Mouse (Mus musculus) thymus, adult 2 months (tissue): ENCODE data around the gene Akap2. TPM values are rescaled to one million over a fixed set of nuclear protein-coding genes. Genes with fewer than 3 reads are reported as not detected.

Experiments
- DNase-seq: peaks from one replicate; pipeline ENCODE4 v3.0.0; 2021
- H3K27ac ChIP-seq: fragments of 200-500 bp; 2 replicates; pipeline ENCODE4 v1.5.1; 2012; ENCODE audit warnings: low read length, control low read depth; ENCODE audit not compliant: control insufficient read depth, insufficient read depth
- H3K27me3 ChIP-seq: fragments of 200-500 bp; 2 replicates; pipeline ENCODE4 v1.6.1; 2012; ENCODE audit warnings: mild to moderate bottlenecking, low read length, moderate library complexity, mixed read lengths; ENCODE audit not compliant: control insufficient read depth, insufficient read depth
- H3K36me3 ChIP-seq: fragments of 200-500 bp; 2 replicates; pipeline ENCODE4 v1.6.1; 2012; ENCODE audit warnings: mild to moderate bottlenecking, low read length, moderate library complexity; ENCODE audit not compliant: control insufficient read depth, insufficient read depth
- H3K4me1 ChIP-seq: fragments of 200-500 bp; replicated peaks from 2 replicates; pipeline ENCODE4 v1.6.1; 2012; ENCODE audit warnings: low read length; ENCODE audit not compliant: control insufficient read depth, insufficient read depth
- H3K4me3 ChIP-seq: fragments of 200-500 bp; 2 replicates; pipeline ENCODE4 v1.5.1; 2012; ENCODE audit warnings: mild to moderate bottlenecking, low read length, control low read depth, moderate library complexity; ENCODE audit not compliant: control insufficient read depth, insufficient read depth
- CTCF ChIP-seq: fragments of 200-500 bp; IDR thresholded peaks from 2 replicates; pipeline ENCODE4 v1.5.1; 2012; ENCODE audit warnings: mild to moderate bottlenecking, control low read depth, low read length, moderate library complexity, borderline replicate concordance; ENCODE audit not compliant: control insufficient read depth, poor library complexity, insufficient read depth; ENCODE audit errors: extremely low read depth
- POLR2A ChIP-seq: fragments of 200-500 bp; IDR thresholded peaks from 2 replicates; pipeline ENCODE4 v1.6.1; 2012; ENCODE audit warnings: mild to moderate bottlenecking, low read length, control low read depth, moderate library complexity; ENCODE audit not compliant: control insufficient read depth, poor library complexity, insufficient read depth; ENCODE audit errors: extremely low read depth
- WGBS: fragments of 180-500 bp; shearing (Covaris S2); methylation state at CpG from one replicate; pipeline ENCODE4 v1.1.7; 2018; 5-methylcytosine and 5-hydroxymethylcytosine counted together
- polyA plus RNA-seq: library from polyadenylated mRNA; depleted of rRNA; stranded (reverse); fragments of >200 nt; gene quantifications from 2 replicates; pipeline ENCODE4 v1.2.3, GENCODE M21; 2012

Akap2 gene
- polyA plus RNA-seq, 1 experiment, result 99.2 TPM

DNA sequence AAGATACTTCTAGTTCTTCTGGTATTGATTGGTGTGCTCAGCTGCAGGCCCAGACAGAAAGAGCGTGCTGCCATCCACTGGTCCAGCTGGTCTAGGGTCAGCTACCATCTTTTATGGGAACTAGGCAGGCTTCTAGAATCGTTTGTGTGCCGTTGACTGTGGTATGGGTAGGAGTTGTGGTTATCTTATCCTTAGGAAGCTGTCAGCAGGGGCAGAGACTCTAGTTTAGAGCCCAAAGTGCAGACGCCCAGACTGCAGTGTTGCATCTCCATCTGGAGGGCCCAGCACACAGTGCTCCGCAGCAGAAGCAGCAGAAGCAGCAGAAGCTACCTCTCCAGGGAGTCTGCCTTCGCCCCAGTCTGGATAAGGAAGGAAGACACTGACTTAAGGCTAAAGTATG lies 132.0 kb downstream of the Akap2 start:
- peaks cover 12% of the 10 kb centered on the region for H3K4me1 ChIP-seq

DNA sequence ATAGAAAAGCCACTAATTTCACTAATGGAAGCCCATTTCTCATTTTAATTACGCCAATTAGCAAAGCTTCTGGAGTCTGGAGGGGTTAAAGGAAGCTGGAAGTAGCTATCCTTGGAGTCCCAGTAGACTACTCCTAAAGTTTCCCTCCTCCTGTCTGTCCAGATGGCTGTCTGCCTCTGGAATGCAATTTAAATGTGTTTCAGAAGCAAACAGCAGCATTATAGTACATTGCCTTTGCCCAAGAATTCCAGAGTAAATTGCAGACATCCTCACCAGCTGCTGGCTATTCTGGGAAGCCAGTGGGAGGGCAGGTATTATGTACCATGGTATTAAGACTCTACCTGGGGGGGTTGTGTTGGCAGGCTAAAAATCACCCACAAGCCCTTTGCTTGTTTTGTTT lies 134.3 kb downstream of the Akap2 start:
- H3K27me3 ChIP-seq, result no peaks in the 10 kb centered on the region
- H3K4me1 ChIP-seq, result peaks cover 6% of the 10 kb centered on the region
- no peak for DNase-seq
- peaks cover 22% of the 10 kb centered on the region for H3K36me3 ChIP-seq
- TF ChIP-seq CTCF, result no peak
- no peak for TF ChIP-seq POLR2A
- no peak overlapping the region for H3K4me3 ChIP-seq
- 98% methylated on average over 1 of the region's 1 CpGs for WGBS
- H3K27ac ChIP-seq, result no peak overlapping the region

More for the DNA sequence above, 132.0 kb downstream of the Akap2 start:
- Histone ChIP-seq H3K27ac (no peak overlapping the region), H3K4me3 (no peak overlapping the region), H3K27me3 (no peaks in the 10 kb centered on the region), H3K36me3 (peaks cover 1% of the 10 kb centered on the region; the same call in 1 of the 2 replicates)
- WGBS, result 66% methylated on average over 6 of the region's 6 CpGs
- TF ChIP-seq POLR2A (no peak), CTCF (no peak)
- DNase-seq, result no peak

DNA sequence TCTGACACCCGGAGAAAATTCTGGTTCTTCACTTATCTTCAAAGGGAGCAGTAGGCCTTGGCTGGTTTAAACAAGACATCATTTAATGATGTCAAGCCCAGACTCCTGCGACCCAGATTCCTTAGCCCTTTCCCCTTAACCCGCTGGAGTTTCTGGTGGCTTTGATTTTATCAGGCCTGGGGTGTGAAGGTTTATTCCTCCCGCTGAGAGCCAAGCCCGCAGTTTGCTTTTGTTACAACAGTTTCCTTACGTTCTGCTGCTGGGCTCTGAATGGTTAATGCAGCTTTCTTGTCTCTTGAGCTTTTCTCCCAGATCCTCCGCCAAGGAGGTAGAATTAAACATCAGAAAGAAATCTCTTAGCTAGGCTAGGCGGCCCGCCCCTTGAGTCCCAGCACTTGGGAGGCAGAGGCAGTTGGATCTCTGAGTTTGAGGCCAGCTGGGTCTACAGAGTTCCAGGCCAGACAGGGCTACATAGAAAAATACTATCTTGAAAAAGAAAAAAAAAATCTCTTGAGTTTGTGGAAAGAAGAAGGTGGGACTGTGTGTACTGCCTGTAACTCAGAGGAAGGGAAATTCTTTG lies 135.1 kb downstream of the Akap2 start:
- TF ChIP-seq POLR2A (no peak), CTCF (no peak)
- no peak overlapping the region for H3K4me3 ChIP-seq
- H3K36me3 ChIP-seq, result peaks cover 29% of the 10 kb centered on the region
- no peak for DNase-seq
- no peak overlapping the region for H3K27ac ChIP-seq
- no peaks in the 10 kb centered on the region; the same call in 1 of the 2 replicates for H3K4me1 ChIP-seq
- 91% methylated on average over 9 of the region's 9 CpGs for WGBS
- no peaks in the 10 kb centered on the region for H3K27me3 ChIP-seq

DNA sequence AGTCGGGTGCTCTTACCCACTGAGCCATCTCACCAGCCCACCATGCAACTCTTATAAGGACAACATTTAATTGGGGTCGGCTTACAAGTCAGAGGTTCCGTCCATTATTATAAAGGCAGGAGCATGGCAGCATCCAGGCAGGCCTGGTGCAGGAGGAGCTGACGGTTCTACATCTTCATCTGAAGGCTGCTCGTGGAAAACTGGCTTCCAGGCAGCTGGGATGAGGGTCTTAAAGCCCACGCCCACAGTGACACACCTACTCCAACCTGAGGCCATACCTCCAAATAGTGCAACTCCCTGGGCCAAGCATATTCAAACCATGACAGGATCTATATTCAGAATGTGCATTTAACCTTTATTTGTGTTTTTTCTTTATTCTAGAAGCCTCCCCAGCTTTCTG lies 136.7 kb downstream of the Akap2 start:
- Histone ChIP-seq H3K4me3 (no peak overlapping the region), H3K27me3 (no peaks in the 10 kb centered on the region), H3K27ac (no peak overlapping the region), H3K4me1 (no peaks in the 10 kb centered on the region), H3K36me3 (peaks cover 29% of the 10 kb centered on the region)
- TF ChIP-seq CTCF (no peak), POLR2A (no peak)
- DNase-seq, result no peak
- 95% methylated on average over 6 of the region's 6 CpGs for WGBS

DNA sequence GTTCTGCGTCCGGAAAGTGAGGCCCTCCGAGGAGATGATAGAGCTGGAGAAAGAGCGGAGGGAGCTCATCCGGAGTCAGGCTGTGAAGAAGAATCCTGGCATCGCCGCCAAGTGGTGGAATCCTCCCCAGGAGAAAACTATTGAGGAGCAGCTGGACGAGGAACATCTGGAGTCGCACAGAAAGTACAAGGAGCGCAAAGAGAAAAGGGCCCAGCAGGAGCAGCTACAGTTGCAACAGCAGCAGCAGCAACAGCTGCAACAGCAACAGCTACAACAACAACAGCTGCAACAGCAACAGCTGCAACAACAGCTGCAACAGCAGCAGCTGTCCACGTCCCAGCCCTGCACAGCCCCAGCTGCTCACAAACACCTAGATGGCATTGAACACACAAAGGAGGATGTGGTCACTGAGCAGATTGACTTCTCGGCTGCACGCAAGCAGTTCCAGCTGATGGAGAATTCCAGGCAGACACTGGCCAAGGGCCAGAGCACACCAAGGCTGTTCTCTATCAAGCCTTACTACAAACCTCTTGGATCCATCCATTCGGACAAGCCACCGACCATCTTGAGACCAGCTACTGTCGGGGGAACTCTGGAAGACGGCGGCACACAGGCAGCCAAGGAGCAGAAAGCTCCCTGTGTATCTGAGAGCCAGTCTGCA lies 138.0 kb downstream of the Akap2 start:
- H3K27me3 ChIP-seq, result no peaks in the 10 kb centered on the region
- H3K27ac ChIP-seq, result no peak overlapping the region
- DNase-seq, result no peak
- no peak overlapping the region for H3K4me3 ChIP-seq
- 92% methylated on average over 18 of the region's 18 CpGs for WGBS
- no peaks in the 10 kb centered on the region for H3K4me1 ChIP-seq
- H3K36me3 ChIP-seq, result peaks cover 29% of the 10 kb centered on the region
- TF ChIP-seq CTCF, result no peak
- TF ChIP-seq POLR2A, result no peak

DNA sequence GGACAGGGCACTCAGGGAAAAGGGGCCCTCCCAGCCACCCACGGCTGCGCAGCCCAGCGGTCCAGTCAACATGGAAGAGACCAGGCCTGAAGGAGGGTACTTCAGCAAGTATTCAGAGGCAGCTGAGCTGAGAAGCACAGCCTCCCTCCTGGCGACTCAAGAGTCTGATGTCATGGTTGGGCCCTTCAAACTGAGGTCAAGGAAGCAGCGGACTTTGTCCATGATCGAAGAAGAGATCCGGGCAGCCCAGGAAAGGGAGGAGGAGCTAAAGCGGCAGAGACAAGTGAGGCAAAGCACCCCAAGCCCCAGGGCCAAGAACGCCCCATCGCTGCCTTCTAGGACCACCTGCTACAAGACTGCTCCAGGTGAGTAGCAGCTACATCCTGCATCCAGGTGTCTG lies 139.2 kb downstream of the Akap2 start:
- Histone ChIP-seq H3K27ac (no peak overlapping the region), H3K4me3 (no peak overlapping the region), H3K27me3 (no peaks in the 10 kb centered on the region), H3K4me1 (no peaks in the 10 kb centered on the region), H3K36me3 (peaks cover 29% of the 10 kb centered on the region)
- TF ChIP-seq POLR2A, result no peak
- TF ChIP-seq CTCF, result no peak
- WGBS, result 97% methylated on average over 10 of the region's 10 CpGs
- DNase-seq, result no peak

DNA sequence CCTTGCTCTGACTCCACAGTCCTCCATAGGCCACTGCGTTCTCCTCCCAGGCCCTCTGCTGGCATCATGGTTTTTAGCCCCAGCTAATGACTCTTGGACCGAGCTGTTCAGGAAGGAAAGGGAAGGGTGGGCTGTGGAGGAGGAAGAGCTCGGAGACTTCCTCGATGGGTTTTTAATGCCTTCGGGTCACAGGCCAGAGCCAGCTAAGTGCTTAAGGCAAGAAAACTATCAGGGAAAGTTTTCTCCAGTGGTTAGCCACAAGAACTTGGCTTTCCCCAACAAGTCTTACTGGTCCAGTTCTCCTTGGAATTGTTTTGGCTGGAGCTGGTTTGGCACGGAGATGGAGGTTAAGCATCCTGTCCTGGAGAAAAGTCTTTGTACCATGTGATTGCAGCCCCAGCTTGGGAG lies 142.8 kb downstream of the Akap2 start:
- Histone ChIP-seq H3K27ac (no peak overlapping the region), H3K27me3 (no peaks in the 10 kb centered on the region), H3K4me3 (no peak overlapping the region), H3K36me3 (peaks cover 21% of the 10 kb centered on the region), H3K4me1 (no peaks in the 10 kb centered on the region)
- WGBS, result 73% methylated on average over 6 of the region's 6 CpGs
- TF ChIP-seq CTCF (no peak), POLR2A (no peak)
- no peak for DNase-seq
